Mouse (Mus musculus): ENCODE measurements at regions not wholly inside any gene's neighbourhood (a gene's known extent, or its start where the extent isn't known, plus 50 kb on each side); places are given as distances from the start of the nearest gene placed in this dataset.

DNA sequence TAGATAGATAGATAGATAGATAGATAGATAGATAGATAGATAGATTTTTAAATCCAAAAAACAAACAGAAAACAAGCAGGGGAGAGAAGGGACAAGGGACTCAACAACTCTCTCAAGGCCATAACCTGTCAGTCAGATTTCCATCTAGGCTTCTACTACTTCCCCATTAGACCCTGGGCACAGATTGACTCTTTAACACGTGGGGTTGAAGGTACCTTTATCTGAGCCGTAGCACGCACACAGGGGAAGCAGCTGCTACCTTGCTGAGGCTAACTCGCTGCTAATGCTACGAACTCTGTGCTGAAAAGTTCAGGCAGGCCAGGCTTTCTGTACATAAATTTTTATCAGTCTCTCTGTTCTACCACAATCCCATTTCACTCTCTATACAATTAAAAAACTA, 191.4 kb upstream of the Tank start:
- Histone ChIP-seq H3K4me3 (ENCODE audit: insufficient read depth in 1 of 2, low read depth in 2 of 2, low read length in 2 of 2) (no peak overlapping the region), H3K4me2 (ENCODE audit: low read depth) (no peak overlapping the region), H3K9ac (replicated peaks) (no peak overlapping the region), H3K9me3 (ENCODE audit: control insufficient read depth, low read length) (no peaks in the 10 kb centered on the region), H3K4me1 (replicated peaks; ENCODE audit: control insufficient read depth in 2 of 2, insufficient read depth in 2 of 2, low read length in 1 of 2) (peaks cover 4 to 5% of the 10 kb centered on the region in 2 experiments; a peak in 3 of 4 replicates), H3K27me3 (ENCODE audit: control insufficient read depth, insufficient read depth, low read length) (no peaks in the 10 kb centered on the region), H3K36me3 (replicated peaks; ENCODE audit: control insufficient read depth, insufficient read depth, low read depth) (no peaks in the 10 kb centered on the region), H3K27ac (no peak overlapping the region)
- 19% methylated on average over 5 of the region's 5 CpGs for WGBS (ENCODE audit: insufficient replicate concordance)
- TF ChIP-seq CTCF (IDR thresholded peaks at IDR 0.05; ENCODE audit: low read depth) (no peak), EP300 (IDR thresholded peaks at IDR 0.05; ENCODE audit: low read depth) (no peak)
- DNase-seq (ENCODE audit: low read depth in 3 of 3, low spot score in 3 of 3): no peak
- no peak for ATAC-seq (ENCODE audit: insufficient read depth)

DNA sequence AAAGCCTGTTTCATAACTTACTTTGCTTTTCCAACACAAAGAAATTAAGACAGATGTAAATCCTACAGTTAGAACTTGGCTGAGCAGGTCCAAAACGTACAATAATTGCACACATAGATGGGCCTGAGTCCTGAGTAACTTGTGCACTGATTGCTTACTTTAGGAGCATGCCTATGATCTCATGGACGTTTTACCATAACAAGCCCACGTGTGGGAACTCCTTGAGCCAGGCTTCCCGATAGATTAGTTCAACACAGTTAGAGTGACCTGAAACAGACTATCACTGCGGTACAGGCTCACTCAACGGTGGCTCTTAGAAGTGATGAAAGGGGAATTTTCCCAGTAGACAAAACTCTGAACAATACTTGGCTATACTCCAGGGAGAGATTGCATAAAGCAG, 193.9 kb upstream of the Tank start:
- 56% methylated on average over 6 of the region's 6 CpGs for WGBS (ENCODE audit: insufficient replicate concordance)
- H3K9me3 ChIP-seq (ENCODE audit: control insufficient read depth, low read length): no peaks in the 10 kb centered on the region

GRCm38 (mm10) chr2:61383744-61384295, 194.6 kb upstream of the Tank start:
- Histone ChIP-seq H3K4me1 (replicated peaks; ENCODE audit: control insufficient read depth in 2 of 2, insufficient read depth in 2 of 2, low read length in 1 of 2) (no peaks in the 10 kb centered on the region), H3K27me3 (ENCODE audit: control insufficient read depth, insufficient read depth, low read length) (no peaks in the 10 kb centered on the region), H3K36me3 (replicated peaks; ENCODE audit: control insufficient read depth, insufficient read depth, low read depth) (no peaks in the 10 kb centered on the region), H3K4me2 (ENCODE audit: low read depth) (no peak overlapping the region), H3K9ac (replicated peaks) (no peak overlapping the region), H3K27ac (no peak overlapping the region), H3K4me3 (ENCODE audit: insufficient read depth in 1 of 2, low read depth in 2 of 2, low read length in 2 of 2) (no peak overlapping the region), H3K9me3 (ENCODE audit: control insufficient read depth, low read length) (no peaks in the 10 kb centered on the region)
- no peak for TF ChIP-seq CTCF (IDR thresholded peaks at IDR 0.05; ENCODE audit: low read depth)
- ATAC-seq (ENCODE audit: insufficient read depth) (no peak), DNase-seq (ENCODE audit: low read depth in 3 of 3, low spot score in 3 of 3) (no peak)
- WGBS (ENCODE audit: insufficient replicate concordance): 88% methylated on average over 1 of the region's 1 CpGs

More for the DNA sequence above, 193.9 kb upstream of the Tank start:
- no peak overlapping the region for H3K9ac ChIP-seq (replicated peaks)
- no peak overlapping the region for H3K4me3 ChIP-seq (ENCODE audit: insufficient read depth in 1 of 2, low read depth in 2 of 2, low read length in 2 of 2)
- ATAC-seq (ENCODE audit: insufficient read depth): no peak
- H3K27me3 ChIP-seq (ENCODE audit: control insufficient read depth, insufficient read depth, low read length): no peaks in the 10 kb centered on the region
- no peaks in the 10 kb centered on the region for H3K36me3 ChIP-seq (replicated peaks; ENCODE audit: control insufficient read depth, insufficient read depth, low read depth)
- no peak overlapping the region for H3K27ac ChIP-seq
- peaks cover 2 to 3% of the 10 kb centered on the region in 2 experiments; a peak in 3 of 4 replicates for H3K4me1 ChIP-seq (replicated peaks; ENCODE audit: control insufficient read depth in 2 of 2, insufficient read depth in 2 of 2, low read length in 1 of 2)
- no peak for TF ChIP-seq CTCF (IDR thresholded peaks at IDR 0.05; ENCODE audit: low read depth)
- no peak for TF ChIP-seq EP300 (IDR thresholded peaks at IDR 0.05; ENCODE audit: low read depth)
- H3K4me2 ChIP-seq (ENCODE audit: low read depth): no peak overlapping the region
- DNase-seq (ENCODE audit: low read depth in 3 of 3, low spot score in 3 of 3): no peak

DNA sequence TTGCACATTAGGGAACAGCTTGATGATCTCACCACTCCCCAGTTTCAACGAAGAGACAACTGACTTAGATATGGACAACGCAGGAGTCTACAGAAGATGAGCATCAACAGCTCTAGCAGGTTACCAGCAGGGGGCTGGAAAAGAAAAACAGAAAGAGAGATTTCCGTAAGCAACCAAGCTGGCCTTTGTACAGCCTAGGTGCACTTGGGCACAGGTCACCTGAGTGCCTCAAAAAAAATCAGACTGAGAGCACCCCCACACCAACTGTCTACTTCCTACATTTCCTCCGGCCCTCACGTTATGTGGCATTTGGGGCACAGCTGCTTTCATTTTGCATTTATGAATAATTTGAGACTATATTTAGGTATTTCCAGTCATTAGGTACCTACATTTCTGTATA, 199.3 kb upstream of the Tank start:
- no peaks in the 10 kb centered on the region for H3K4me1 ChIP-seq (replicated peaks; ENCODE audit: control insufficient read depth in 2 of 2, insufficient read depth in 2 of 2, low read length in 1 of 2)
- no peaks in the 10 kb centered on the region for H3K9me3 ChIP-seq (ENCODE audit: control insufficient read depth, low read length)
- ATAC-seq (ENCODE audit: insufficient read depth) (no peak), DNase-seq (ENCODE audit: low read depth in 3 of 3, low spot score in 3 of 3) (no peak)
- no peak overlapping the region for H3K9ac ChIP-seq (replicated peaks)
- TF ChIP-seq EP300 (IDR thresholded peaks at IDR 0.05; ENCODE audit: low read depth): no peak
- TF ChIP-seq CTCF (IDR thresholded peaks at IDR 0.05; ENCODE audit: low read depth): 0 out of 2 replicates have a peak, but pooled peaks have one; percentile 5
- H3K4me2 ChIP-seq (ENCODE audit: low read depth): no peak overlapping the region
- 47% methylated on average over 5 of the region's 5 CpGs for WGBS (ENCODE audit: insufficient replicate concordance)
- no peak overlapping the region for H3K27ac ChIP-seq
- no peak overlapping the region for H3K4me3 ChIP-seq (ENCODE audit: insufficient read depth in 1 of 2, low read depth in 2 of 2, low read length in 2 of 2)
- no peaks in the 10 kb centered on the region for H3K27me3 ChIP-seq (ENCODE audit: control insufficient read depth, insufficient read depth, low read length)
- no peaks in the 10 kb centered on the region for H3K36me3 ChIP-seq (replicated peaks; ENCODE audit: control insufficient read depth, insufficient read depth, low read depth)

GRCm38 (mm10) chr2:61378297-61378696, 200.1 kb upstream of the Tank start:
- no peak overlapping the region for H3K4me3 ChIP-seq (ENCODE audit: insufficient read depth in 1 of 2, low read depth in 2 of 2, low read length in 2 of 2)
- ATAC-seq (ENCODE audit: insufficient read depth): no peak
- WGBS (ENCODE audit: insufficient replicate concordance): 55% methylated on average over 5 of the region's 5 CpGs

More at GRCm38 (mm10) chr2:61378297-61378696, 200.1 kb upstream of the Tank start:
- no peak for DNase-seq (ENCODE audit: low read depth in 3 of 3, low spot score in 3 of 3)
- Histone ChIP-seq H3K4me1 (replicated peaks; ENCODE audit: control insufficient read depth in 2 of 2, insufficient read depth in 2 of 2, low read length in 1 of 2) (no peaks in the 10 kb centered on the region), H3K36me3 (replicated peaks; ENCODE audit: control insufficient read depth, insufficient read depth, low read depth) (no peaks in the 10 kb centered on the region), H3K27me3 (ENCODE audit: control insufficient read depth, insufficient read depth, low read length) (no peaks in the 10 kb centered on the region), H3K4me2 (ENCODE audit: low read depth) (no peak overlapping the region), H3K9ac (replicated peaks) (no peak overlapping the region), H3K27ac (no peak overlapping the region), H3K9me3 (ENCODE audit: control insufficient read depth, low read length) (no peaks in the 10 kb centered on the region)
- TF ChIP-seq EP300 (IDR thresholded peaks at IDR 0.05; ENCODE audit: low read depth): no peak
